Mouse (Mus musculus) mouse embryonic stem cell (cell line): ENCODE measurements around the gene Entpd3.

Source experiments
- in situ Hi-C, 2 experiments: fragments of 300-500 bp; cut with MboI; formaldehyde crosslinking; loops; 1 replicate in 1 of 2; 3 replicates in 1 of 2; pipeline ENCODE4 v1.14.3; 2019 to 2020; ENCODE audit warnings: low sequenced_read_pairs in 2 of 2, low pct_unique_long_range_greater_than_20kb in 1 of 2, mixed read lengths in 1 of 2; ENCODE audit not compliant: unreplicated experiment in 1 of 2

The Entpd3 gene

DNA sequence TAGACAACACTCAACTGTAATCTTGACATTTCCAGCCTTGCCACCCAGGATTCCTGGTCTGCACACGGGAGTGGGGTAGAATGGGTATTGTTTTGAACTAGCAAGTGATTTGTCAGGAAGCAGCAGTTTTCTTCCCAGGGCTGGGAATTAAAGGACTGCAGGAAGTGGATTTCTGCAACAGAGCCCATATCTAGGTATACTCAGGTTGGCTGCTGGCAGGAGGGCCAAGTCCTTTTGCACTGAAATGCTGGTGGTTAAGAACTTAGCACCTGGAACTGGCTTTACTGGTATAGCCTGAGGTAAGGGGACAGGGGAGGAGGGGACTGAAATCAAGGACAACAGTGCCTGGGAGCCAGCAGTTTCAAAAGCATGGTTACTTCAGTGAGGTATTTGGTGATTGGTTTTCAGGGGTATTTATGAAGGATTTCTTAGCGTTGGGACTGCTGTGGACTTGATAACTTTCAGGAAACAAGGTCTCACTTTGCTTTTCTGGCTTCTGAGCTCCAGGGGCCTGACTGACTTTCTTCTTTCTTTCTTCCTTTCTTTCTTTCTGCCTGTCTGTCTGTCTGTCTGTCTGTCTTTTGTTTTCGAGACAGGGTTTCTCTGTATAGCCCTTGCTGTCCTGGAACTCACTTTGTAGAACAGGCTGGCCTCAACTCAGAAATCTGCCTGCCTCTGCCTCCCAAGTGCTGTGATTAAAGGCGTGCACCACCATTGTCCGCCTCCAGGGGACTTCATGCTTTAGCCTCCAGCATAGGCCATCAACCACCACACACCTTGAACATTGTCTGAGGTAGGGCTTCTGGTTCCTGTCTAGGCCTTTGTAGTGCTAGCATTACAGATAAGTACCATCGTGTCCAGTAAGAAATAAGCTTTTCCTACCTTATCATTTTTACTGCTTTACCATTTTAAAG is 36.4 kb downstream of the Entpd3 start:
- in situ Hi-C loops = no loop called here

DNA sequence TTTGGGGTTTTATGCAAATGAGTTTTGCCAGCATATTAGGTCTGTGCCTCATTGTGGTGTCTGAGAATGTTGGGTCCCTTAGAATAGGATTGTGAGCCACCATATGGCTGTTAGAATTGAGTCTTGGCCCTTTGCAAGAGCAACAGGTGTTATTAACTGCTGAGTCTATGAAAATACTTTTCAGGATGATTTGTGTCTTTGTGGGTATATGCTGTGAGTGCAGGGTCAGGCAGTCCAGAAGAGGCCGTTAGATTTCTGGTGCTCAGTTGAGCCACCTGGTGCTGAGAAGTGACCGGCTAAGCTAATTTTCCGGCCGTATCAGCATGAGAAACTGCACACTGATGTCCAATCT is 37.0 kb downstream of the Entpd3 start:
- in situ Hi-C loops = no loop called here

DNA sequence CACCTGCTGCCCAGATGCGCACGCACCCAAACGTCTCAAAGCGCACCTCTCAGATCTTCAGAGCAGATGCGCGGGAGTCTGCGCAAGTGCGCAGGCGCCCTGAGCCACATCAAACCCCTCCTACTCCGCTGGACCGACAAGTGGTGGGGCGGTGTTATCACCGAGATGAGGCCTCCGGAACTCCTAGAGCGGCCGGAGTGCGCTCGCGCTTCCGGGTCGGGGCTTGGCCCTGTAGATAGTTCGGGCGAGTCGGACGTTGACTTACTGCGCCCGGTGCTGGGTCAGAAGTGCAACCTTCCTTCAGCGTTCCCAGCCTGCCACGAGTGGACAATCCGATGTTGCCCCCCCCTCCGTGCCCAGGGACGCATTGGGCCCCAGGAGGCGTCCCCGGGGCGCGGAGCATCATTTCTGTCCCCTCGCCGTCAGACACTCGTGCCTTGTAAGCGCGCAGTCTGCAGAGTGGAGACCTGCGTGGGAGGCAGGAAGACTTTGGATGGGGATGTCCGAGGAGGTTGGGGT is 37.6 kb downstream of the Entpd3 start:
- in situ Hi-C loops = no loop called here

DNA sequence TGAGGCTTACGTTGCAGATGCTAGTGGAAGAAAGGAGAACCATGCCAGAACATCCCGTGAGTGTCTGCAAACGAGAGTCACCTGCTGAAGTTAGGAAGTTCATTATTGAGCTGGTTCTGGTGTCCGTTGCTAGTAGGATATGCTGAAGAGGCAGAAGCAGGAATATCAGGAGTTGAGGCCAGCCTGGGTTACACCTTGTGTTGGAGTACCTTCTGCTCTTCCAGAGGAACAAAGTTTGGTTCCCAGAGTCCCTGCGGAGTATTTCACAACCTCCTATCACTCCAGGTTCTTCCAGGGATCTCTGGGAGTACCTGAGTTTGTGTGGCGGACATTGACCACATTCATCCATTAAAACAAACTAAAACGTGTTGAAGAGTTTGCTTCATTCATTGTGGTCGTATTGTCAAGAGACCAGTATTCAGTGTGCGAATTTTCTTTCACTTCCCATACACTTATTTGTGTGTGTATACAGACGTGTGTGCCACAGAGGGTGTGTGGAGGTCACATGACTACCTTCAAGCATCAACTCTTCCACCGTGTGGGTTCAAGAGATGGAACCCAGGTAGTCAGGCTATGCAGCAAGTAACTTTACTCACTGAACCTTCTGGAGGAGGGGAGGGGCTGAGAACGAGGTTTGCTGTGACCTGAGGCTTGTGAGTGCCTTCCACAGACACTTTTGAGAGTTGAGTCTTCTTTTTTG is 38.2 kb downstream of the Entpd3 start:
- in situ Hi-C loops = no loop called here

DNA sequence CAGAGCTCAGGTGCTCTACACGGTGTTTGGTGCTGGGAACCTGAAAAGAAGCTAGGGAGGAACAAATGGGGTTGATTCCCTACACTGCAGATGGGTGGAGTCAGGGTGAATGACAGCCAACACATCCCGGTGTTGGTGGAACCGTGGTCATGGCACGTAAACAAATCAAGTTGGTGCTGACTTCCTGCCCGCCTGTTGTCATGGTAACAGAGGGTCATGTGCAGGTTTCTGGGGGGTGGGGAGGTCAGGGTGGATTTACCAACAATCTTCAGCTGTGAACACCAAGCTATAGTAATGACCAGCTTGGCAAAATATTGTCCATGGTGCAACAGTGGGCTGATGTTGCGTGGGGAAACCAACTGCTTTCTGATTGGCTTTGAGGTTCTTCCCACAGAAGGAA is 39.1 kb downstream of the Entpd3 start:
- in situ Hi-C loops = no loop called here

DNA sequence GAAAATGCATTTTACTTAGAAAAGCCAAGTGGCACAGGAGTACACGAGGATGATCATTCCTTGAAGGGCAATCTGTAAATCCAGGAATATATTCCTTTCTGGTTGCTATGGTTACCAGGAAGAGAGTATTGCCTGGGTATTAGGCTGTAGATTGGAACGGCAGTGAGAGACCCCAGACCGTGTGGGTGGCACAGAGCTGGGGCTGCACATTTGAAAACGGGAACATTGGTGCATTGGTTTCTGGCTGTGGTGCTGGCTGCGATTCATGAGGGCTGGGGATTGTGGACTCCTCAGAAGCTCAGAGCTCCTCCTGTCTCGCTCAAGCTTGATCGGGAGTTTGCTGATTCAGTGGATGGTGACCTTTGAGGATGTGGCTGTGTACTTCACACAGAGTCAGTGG is 40.2 kb downstream of the Entpd3 start:
- in situ Hi-C loops = loop anchor here (5.0 kb wide), 1 partner anchor 78 kb away; no protein-coding TSS in a partner anchor

DNA sequence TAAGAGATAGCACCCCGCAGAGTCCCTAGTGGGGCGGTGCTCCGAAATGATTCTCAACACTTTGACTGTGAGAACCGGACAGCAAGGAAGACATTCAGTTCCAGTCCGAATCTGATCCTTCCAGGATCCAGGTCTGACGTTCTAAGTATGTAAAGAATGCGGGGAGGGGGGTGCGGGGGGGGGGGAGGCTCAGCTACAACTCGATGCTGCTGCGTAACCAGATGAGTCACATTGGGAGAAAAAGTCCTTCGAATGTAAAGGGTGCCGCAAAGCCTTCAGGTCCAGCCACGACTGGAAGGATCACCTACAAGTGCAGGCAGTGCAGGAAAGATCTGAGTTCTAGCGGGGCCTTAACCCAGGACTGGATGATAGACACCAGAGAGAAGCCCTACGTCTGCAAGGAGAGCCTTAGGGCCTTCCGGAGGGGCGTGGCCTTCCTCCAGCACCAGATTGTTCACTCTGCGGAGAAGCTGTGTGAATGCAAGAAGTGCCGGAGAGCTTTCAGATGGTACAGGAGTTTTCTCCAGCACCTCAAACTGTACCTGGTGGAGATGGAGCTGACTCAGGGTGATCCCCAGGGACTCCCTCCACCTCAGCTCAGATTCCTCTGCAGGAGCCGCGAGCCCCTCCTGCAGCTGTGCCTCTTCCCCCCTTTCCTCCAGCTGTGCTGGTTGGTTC is 42.5 kb downstream of the Entpd3 start:
- in situ Hi-C loops = loop anchor here (5.0 kb wide), 1 partner anchor 80 kb away; no protein-coding TSS in a partner anchor

DNA sequence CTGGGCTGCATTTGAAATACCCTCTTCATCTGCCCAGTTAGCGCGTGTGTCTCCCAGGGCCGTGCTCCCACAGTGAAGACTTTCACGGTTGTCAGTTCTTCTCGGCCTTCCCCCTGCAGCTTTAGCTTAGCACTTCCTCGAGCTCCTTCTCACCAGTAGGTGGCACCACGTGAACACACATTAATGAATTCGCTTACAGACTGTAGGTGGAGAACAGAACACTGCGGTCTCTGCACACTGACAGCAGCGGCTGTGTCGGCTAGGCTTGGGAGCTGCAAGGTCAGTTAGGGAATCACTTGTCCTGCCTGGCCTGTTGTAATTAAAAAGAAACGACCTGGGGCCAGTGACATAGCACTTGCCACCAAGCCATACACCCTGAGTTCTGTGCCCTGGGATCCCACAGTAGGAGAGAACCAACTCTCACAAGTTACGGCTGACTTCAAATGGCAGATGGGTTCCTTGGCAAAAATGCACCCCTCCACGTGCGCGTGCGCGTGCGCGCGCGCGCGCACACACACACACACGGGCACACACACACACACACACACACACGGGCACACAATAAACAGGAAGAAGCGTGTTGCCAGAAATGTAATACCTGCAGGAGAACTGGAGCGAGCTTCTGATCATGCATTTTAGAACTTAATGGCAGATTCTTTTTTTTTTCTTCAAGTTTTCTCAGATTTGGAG is 43.1 kb downstream of the Entpd3 start:
- in situ Hi-C loops = loop anchor here (5.0 kb wide), 1 partner anchor 80 kb away; no protein-coding TSS in a partner anchor

DNA sequence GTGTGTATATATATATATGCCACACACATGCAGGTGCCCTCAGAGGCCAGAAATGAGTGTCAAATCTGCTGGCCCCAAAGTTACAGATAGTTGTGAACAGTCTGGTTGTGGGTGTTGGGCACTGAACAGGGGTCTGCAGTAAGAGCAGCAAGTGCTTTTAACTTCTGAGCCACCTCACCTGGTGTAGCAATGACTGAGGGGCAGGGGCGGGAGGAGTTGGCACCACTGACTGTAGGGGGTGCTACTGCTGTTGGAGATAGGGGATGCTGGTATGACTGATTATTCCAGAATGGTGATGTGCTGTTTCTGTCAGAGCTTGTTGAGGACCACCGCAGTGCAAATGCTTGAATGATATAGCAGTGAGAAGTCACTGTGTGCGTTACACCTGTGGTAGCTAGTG is 43.7 kb downstream of the Entpd3 start:
- in situ Hi-C loops = loop anchor here (5.0 kb wide), 1 partner anchor 81 kb away; no protein-coding TSS in a partner anchor

DNA sequence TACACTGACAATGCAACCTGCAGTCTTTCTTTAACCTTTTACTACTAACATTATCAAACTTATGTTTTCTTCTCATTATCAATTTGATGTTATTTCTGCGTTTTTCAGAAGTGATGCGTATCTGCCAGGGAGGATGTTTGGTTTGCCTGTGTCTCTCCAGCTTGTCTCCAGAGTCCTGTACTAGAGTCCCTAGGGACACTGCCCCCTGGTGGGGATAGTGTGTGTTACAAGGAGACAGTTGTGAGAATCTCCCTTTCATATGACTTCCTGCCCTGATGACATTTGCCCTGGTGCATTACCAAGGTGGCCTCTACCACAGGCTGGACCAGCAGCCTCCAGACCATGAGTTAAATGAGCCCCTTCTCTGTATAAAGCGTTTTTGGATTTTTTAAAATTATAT is 46.9 kb downstream of the Entpd3 start:
- in situ Hi-C loops = no loop called here

DNA sequence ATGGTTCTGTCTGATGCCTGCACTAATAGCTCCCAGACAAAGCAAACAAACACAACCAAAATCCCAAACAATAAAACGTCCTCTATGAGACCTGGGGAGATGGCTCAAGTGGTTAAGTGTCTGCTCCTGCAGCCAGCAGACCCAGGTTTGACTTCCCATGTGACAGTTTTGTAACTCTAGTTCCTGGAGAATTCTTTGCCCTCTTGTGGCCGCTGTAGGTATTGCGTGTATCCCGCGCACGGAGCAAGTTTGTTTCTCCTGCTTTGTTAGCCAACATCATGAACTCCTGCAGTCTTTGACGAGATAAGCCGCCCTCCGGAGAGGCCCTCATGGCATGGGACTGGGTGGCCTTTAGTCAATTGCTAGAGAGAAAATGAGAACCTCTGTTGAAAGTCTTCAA is 51.9 kb downstream of the Entpd3 start:
- in situ Hi-C loops = no loop called here

DNA sequence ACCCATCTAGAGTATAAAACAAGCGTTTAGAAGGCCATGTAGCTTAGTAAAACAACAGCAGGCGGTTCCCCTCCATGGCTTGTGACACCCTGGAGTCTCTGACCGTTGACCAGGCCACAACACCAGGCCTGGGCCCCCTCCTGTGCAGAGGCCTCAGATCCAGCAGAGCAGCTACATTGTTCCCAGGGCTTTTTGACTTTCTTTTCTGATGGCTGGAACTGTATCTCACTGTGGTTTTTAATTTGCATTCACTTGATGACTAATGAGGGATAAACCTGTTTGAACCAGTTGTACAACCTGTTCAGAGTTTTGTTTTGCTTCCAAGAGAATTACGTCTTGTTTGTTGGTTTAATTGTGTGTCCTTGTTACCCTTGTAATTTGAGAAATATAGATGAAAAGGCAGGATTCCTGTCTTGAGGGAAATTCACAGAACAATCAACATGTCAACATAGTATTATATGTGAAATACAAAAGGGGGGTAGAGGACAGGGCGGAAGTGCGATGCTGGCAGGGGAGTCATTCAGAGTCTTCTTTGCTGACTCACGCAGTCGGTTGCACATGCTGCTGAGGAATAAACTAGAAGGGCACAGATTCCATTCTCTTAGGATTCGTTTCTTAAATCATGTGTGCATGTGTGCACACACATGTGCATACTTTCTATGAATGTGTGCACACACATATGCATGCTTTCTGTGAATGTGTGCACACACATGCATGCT is 53.9 kb downstream of the Entpd3 start:
- in situ Hi-C loops = no loop called here

DNA sequence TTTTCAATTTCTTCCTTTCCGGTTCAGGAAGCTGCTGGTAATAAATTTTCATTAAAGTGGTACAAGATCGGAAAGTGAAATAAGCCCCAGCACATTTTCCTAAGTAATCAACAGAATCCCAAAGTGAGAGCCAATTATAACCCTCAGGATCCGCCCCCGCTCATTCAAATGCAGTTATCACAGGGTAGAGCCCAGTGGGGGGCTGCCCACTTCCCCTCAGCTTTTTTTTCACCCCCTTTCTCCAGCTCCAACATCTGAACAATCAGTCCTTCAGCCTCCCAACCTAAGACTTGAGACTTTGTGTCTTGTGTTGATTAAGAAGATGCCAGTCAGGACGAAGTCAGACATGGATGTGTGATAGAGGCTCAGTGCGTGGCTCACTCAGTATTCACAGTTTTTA is 55.2 kb downstream of the Entpd3 start:
- in situ Hi-C loops = no loop called here

DNA sequence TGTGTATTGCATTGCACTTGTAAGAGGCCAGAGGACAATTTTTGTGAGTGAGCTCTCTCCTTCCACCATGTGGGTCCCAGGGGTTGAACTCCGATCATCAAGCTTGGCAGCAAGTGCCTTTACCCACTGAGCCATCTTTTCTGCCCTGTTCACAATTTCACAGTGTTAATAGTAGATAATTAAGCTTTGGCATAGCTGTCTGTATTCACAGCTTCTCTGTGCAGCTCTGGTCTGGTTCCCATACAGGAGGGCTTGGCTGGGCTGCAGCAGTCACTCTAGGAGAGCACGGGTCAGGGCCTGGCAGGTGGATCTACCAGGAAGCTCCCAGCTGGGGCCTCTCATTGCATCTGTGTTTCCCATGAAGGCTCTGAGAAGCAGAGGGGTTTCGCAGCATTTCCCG is 55.7 kb downstream of the Entpd3 start:
- in situ Hi-C loops = no loop called here

DNA sequence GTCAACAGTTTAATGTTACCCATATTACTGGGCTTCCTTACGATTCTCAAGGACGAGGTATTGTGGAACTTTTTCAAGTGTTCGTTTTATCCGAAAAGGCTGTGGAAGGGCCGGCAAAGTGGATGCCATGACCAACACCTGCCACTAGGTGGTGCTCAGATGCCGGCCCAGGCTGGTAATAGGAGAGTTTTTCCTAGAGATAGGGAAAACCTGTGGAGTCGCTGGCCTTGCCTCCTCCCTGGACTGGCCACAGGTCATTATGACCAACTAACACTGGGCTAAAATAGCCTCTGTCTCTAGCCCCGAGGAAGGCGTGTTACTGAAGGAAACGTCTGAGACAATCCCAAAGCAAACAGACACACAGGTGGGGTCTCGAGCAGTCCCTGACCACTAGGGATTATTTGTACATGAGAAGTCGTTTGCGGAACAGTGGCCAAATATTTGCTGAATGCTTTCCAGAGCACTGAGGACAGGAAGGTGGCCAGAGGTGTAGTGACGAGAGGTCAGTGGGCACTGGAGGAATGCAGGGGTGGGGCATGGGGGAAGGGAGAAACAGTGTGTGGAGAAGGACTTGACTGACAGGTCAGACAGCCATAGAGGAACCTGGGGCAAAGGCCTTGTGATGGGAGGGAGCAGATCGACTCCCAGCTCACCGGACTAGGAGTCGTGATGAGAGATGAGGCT is 62.0 kb downstream of the Entpd3 start:
- in situ Hi-C loops = no loop called here

DNA sequence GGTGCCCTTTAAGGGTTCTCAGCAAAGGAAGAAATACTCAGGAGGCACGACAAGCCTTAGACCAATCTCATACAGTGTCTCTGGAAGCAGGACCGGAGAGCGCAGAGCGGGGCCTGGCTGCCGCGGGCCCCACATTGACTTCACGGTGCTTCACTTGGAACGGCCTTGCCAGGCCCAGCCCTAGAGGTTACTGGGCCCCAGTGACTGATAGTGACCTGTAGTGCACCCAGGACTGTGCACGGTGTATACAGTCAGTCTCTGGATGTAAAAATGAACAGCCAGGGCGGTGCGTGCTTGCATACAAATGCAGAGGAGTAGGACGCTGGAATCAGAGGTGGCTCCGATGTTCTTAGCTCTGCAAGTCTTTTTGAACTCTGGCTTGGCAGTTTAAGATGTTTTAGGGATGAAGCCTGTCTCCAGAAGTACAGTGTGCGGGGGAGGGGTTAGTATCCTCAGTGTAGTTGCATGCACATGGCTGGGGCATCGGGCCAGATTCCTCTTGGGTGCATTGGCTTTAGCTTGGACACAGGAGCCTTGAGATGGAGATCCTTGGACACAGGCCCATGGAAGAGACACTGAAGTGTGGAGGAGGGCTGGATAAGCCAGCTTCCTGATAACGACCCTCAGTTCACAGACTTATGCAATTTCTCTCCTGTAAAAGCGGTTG is 62.7 kb downstream of the Entpd3 start:
- in situ Hi-C loops = no loop called here
